Mouse (Mus musculus) forebrain, embryonic 11.5 days (tissue): ENCODE data around the gene Slc16a7. TPM values are rescaled to one million over a fixed set of nuclear protein-coding genes. Genes with fewer than 3 reads are reported as not detected.
A peak's percentile ranks its signal among the peaks of the same experiment; 100 is the strongest.

Source experiments
- ATAC-seq: fragments of 200-750 bp; cut with Nextera tagmentation; replicated peaks from 2 replicates; pipeline ENCODE4 v1.8.0; 2017; ENCODE audit warnings: moderate TSS enrichment; ENCODE audit not compliant: low FRiP score
- DNase-seq: peaks from one replicate; pipeline ENCODE4 v3.0.0-alpha.2; 2017; ENCODE audit warnings: low spot score
- H3K27ac ChIP-seq: fragments of 300-500 bp; sonication (generic); 2 replicates; pipeline ENCODE4 v1.5.1; 2014; ENCODE audit warnings: low read depth, low read length
- H3K27me3 ChIP-seq: fragments of 300-500 bp; sonication (generic); 2 replicates; pipeline ENCODE4 v1.6.1; 2014; ENCODE audit warnings: mild to moderate bottlenecking, low read length, mixed read lengths; ENCODE audit not compliant: control insufficient read depth, insufficient read depth
- H3K36me3 ChIP-seq: fragments of 300-500 bp; sonication (generic); 2 replicates; pipeline ENCODE4 v1.6.1; 2014; ENCODE audit warnings: mild to moderate bottlenecking, low read length, moderate library complexity, mixed read lengths; ENCODE audit not compliant: control insufficient read depth, insufficient read depth
- H3K4me1 ChIP-seq: fragments of 300-500 bp; sonication (generic); replicated peaks from 2 replicates; pipeline ENCODE4 v1.6.1; 2014; ENCODE audit warnings: low read length, mixed read lengths; ENCODE audit not compliant: control insufficient read depth, insufficient read depth
- H3K4me2 ChIP-seq: fragments of 300-500 bp; sonication (generic); 2 replicates; pipeline ENCODE4 v1.6.1; 2014; ENCODE audit warnings: low read depth, mild to moderate bottlenecking, low read length, moderate library complexity, mixed read lengths; ENCODE audit not compliant: severe bottlenecking
- H3K4me3 ChIP-seq: fragments of 300-500 bp; sonication (generic); 2 replicates; pipeline ENCODE4 v1.5.1; 2014; ENCODE audit warnings: low read depth, low read length
- H3K9ac ChIP-seq: fragments of 300-500 bp; sonication (generic); 2 replicates; pipeline ENCODE4 v1.6.1; 2014; ENCODE audit warnings: low read length
- H3K9me3 ChIP-seq: fragments of 300-500 bp; sonication (generic); 2 replicates; pipeline ENCODE4 v1.6.1; 2016; ENCODE audit warnings: low read length, mixed read lengths; ENCODE audit not compliant: control insufficient read depth
- WGBS: fragments of 180-500 bp; shearing (Covaris S2); extraction: QIAGEN DNeasy Blood & Tissue Kit; methylation state at CpG from one replicate; pipeline ENCODE4 v1.1.7; 2014; 5-methylcytosine and 5-hydroxymethylcytosine counted together
- polyA plus RNA-seq: library from polyadenylated mRNA; unstranded; fragments of >200 nt; fragmentation: Nextera tagmentation; extraction: Ambion mirVana; gene quantifications from 2 replicates; pipeline ENCODE4 v1.2.1, GENCODE M21; 2014

Slc16a7 gene
- polyA plus RNA-seq, 1 experiment from 2014 or later, result 3.5 TPM

GRCm38 (mm10) chr10:125266322-125266721, 122.9 kb downstream of the Slc16a7 start:
- Histone ChIP-seq H3K4me3 (no peak overlapping the region), H3K9me3 (no peaks in the 10 kb centered on the region), H3K4me2 (no peak overlapping the region), H3K36me3 (no peaks in the 10 kb centered on the region), H3K27me3 (no peaks in the 10 kb centered on the region), H3K9ac (no peak overlapping the region), H3K4me1 (no peaks in the 10 kb centered on the region), H3K27ac (no peak overlapping the region)
- no peak for DNase-seq
- ATAC-seq, result no peak
- 82% methylated on average over 4 of the region's 4 CpGs for WGBS

GRCm38 (mm10) chr10:125265901-125266300, 123.4 kb downstream of the Slc16a7 start:
- Histone ChIP-seq H3K4me1 (no peaks in the 10 kb centered on the region), H3K4me3 (no peak overlapping the region), H3K9me3 (no peaks in the 10 kb centered on the region), H3K4me2 (no peak overlapping the region), H3K27me3 (no peaks in the 10 kb centered on the region), H3K9ac (no peak overlapping the region), H3K36me3 (no peaks in the 10 kb centered on the region), H3K27ac (no peak overlapping the region)
- DNase-seq (no peak), ATAC-seq (no peak)
- WGBS, result 55% methylated on average over 9 of the region's 9 CpGs

- WGBS, result 87% methylated on average over 14 of the region's 14 CpGs
- H3K27me3 ChIP-seq, result no peaks in the 10 kb centered on the region
Measured at GRCm38 (mm10) chr10:125265467-125265866, 123.8 kb downstream of the Slc16a7 start.

GRCm38 (mm10) chr10:125264938-125265337, 124.3 kb downstream of the Slc16a7 start:
- Histone ChIP-seq H3K4me1 (no peaks in the 10 kb centered on the region), H3K9me3 (no peaks in the 10 kb centered on the region), H3K4me2 (no peak overlapping the region), H3K36me3 (no peaks in the 10 kb centered on the region), H3K27me3 (no peaks in the 10 kb centered on the region), H3K9ac (no peak overlapping the region), H3K4me3 (no peak overlapping the region), H3K27ac (no peak overlapping the region)
- peak; percentile 63; the same call in 1 of the 2 replicates for ATAC-seq
- peak; percentile 64 for DNase-seq
- WGBS, result 63% methylated on average over 4 of the region's 4 CpGs

More at GRCm38 (mm10) chr10:125265467-125265866, 123.8 kb downstream of the Slc16a7 start:
- Histone ChIP-seq H3K27ac (no peak overlapping the region), H3K4me1 (no peaks in the 10 kb centered on the region), H3K36me3 (no peaks in the 10 kb centered on the region), H3K4me3 (no peak overlapping the region), H3K9me3 (no peaks in the 10 kb centered on the region), H3K4me2 (no peak overlapping the region), H3K9ac (no peak overlapping the region)
- DNase-seq, result no peak
- ATAC-seq, result no peak

- Histone ChIP-seq H3K27me3 (no peaks in the 10 kb centered on the region), H3K4me1 (no peaks in the 10 kb centered on the region), H3K36me3 (no peaks in the 10 kb centered on the region), H3K9me3 (no peaks in the 10 kb centered on the region), H3K9ac (no peak overlapping the region), H3K4me3 (no peak overlapping the region), H3K4me2 (no peak overlapping the region), H3K27ac (no peak overlapping the region)
- DNase-seq (no peak), ATAC-seq (no peak)
- WGBS, result 92% methylated on average over 4 of the region's 4 CpGs
Measured at GRCm38 (mm10) chr10:125255904-125256303, 133.4 kb downstream of the Slc16a7 start.

GRCm38 (mm10) chr10:125214536-125214935, 174.7 kb downstream of the Slc16a7 start:
- Histone ChIP-seq H3K4me2 (no peak overlapping the region), H3K9me3 (no peaks in the 10 kb centered on the region), H3K27me3 (no peaks in the 10 kb centered on the region), H3K4me1 (no peaks in the 10 kb centered on the region), H3K36me3 (no peaks in the 10 kb centered on the region), H3K9ac (no peak overlapping the region), H3K27ac (no peak overlapping the region), H3K4me3 (no peak overlapping the region)
- DNase-seq (no peak), ATAC-seq (no peak)
- WGBS, result 58% methylated on average over 2 of the region's 2 CpGs

- H3K9ac ChIP-seq, result no peak overlapping the region
- no peaks in the 10 kb centered on the region for H3K4me1 ChIP-seq
- WGBS, result 96% methylated on average over 3 of the region's 3 CpGs
Measured at GRCm38 (mm10) chr10:125213805-125214204, 175.5 kb downstream of the Slc16a7 start.

GRCm38 (mm10) chr10:125187544-125187943, 201.7 kb downstream of the Slc16a7 start:
- DNase-seq, result no peak
- no peaks in the 10 kb centered on the region for H3K9me3 ChIP-seq
- no peak overlapping the region for H3K4me2 ChIP-seq
- no peak for ATAC-seq
- no peaks in the 10 kb centered on the region for H3K4me1 ChIP-seq
- H3K36me3 ChIP-seq, result no peaks in the 10 kb centered on the region
- H3K4me3 ChIP-seq, result no peak overlapping the region
- no peaks in the 10 kb centered on the region for H3K27me3 ChIP-seq
- H3K27ac ChIP-seq, result no peak overlapping the region
- 84% methylated on average over 5 of the region's 5 CpGs for WGBS
- no peak overlapping the region for H3K9ac ChIP-seq

More at GRCm38 (mm10) chr10:125213805-125214204, 175.5 kb downstream of the Slc16a7 start:
- Histone ChIP-seq H3K9me3 (no peaks in the 10 kb centered on the region), H3K27ac (no peak overlapping the region), H3K27me3 (no peaks in the 10 kb centered on the region), H3K4me3 (no peak overlapping the region), H3K4me2 (no peak overlapping the region), H3K36me3 (no peaks in the 10 kb centered on the region)
- DNase-seq (no peak), ATAC-seq (no peak)

- DNase-seq, result no peak
- H3K4me3 ChIP-seq, result no peak overlapping the region
- no peaks in the 10 kb centered on the region for H3K36me3 ChIP-seq
- H3K9ac ChIP-seq, result no peak overlapping the region
- H3K9me3 ChIP-seq, result no peaks in the 10 kb centered on the region
- no peak overlapping the region for H3K27ac ChIP-seq
- WGBS, result 91% methylated on average over 4 of the region's 4 CpGs
- no peak for ATAC-seq
- no peaks in the 10 kb centered on the region for H3K27me3 ChIP-seq
- no peak overlapping the region for H3K4me2 ChIP-seq
- no peaks in the 10 kb centered on the region for H3K4me1 ChIP-seq
Measured at GRCm38 (mm10) chr10:125185387-125185786, 203.9 kb downstream of the Slc16a7 start.
